ENCODE assay signal across 21 mouse cellular contexts in the genomic region with DNA sequence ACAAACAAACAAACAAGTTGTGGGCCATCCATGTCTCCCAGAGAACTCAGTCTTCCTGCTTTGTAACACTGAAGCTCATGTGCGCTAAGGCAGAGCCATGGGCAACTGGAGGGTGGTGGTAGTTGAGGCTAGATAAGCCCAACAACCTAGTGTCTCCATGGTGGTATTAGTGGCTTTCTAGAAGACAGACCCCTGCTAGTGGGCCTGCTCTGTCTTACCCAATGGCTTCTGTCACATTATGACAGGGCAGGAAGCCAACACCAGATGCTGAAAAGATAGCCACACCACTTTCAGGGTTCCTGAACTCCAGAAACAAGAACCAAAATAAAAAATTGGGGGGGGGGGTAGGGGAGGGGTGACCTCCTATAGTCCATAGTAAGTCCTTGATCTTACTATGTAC. TPM values are rescaled to one million over a fixed set of nuclear protein-coding genes. Genes with fewer than 3 reads are reported as not detected.
DNase-seq lines count a peak whose midpoint lies in the region; ATAC-seq and TF ChIP-seq lines count a peak whose summit lies in the region.
"Had no signal": no experiment of that assay in that cellular context is flagged by ENCODE, and none has a peak within 500 bp of the region (broad histone marks: within the 10 kb centered on the region; RNA-seq: fewer than 3 reads in every experiment).

No protein-coding gene starts in this region.

- H3K36me3 ChIP-seq in heart, embryonic 13.5 days, result peaks cover 3% of the 10 kb centered on the region
- peaks cover 67% of the 10 kb centered on the region for H3K36me3 ChIP-seq in G1E (replicated peaks)
- H3K36me3 ChIP-seq: embryonic facial prominence, embryonic 13.5 days; forebrain, embryonic 12.5 days; intestine, embryonic 15.5 days had no signal

- no peak overlapping the region for H3K4me2 ChIP-seq in heart, embryonic 13.5 days
- H3K4me2 ChIP-seq: embryonic facial prominence, embryonic 13.5 days; forebrain, embryonic 12.5 days; heart, embryonic 11.5 days; hindbrain, embryonic 14.5 days; intestine, embryonic 15.5 days had no signal

- no peak for TF ChIP-seq CTCF in G1E (IDR thresholded peaks at IDR 0.05; ENCODE audit: low read depth, low read length)

- 0 out of 2 replicates have a peak overlapping the region, but pooled peaks have one; percentile 5 for H3K27ac ChIP-seq in heart, embryonic 13.5 days (replicated peaks)
- H3K27ac ChIP-seq: embryonic facial prominence, embryonic 13.5 days; forebrain, embryonic 12.5 days; hindbrain, embryonic 14.5 days; intestine, embryonic 15.5 days had no signal

- 100% methylated on average over 1 of the region's 1 CpGs for WGBS in heart, embryonic 13.5 days

- intact Hi-C loops in heart, postnatal 14 days (cut with DNase I), result no loop called here

- no peaks in the 10 kb centered on the region for H3K9me3 ChIP-seq in heart, embryonic 13.5 days
- no peaks in the 10 kb centered on the region for H3K9me3 ChIP-seq in G1E (replicated peaks)
- H3K9me3 ChIP-seq: embryonic facial prominence, embryonic 13.5 days; forebrain, embryonic 12.5 days; intestine, embryonic 15.5 days had no signal

- no peak for ATAC-seq in heart, embryonic 13.5 days (ENCODE audit: extremely low read depth, insufficient number of reproducible peaks, low FRiP score, low TSS enrichment)
- ATAC-seq in G1E (ENCODE audit: extremely low read depth, insufficient number of reproducible peaks, low FRiP score, poor library complexity, severe bottlenecking), result peak; percentile 51
- peak; percentile 56 for ATAC-seq in common myeloid progenitor, adult 5-6 weeks (replicated peaks; ENCODE audit: low read depth, poor library complexity, severe bottlenecking)
- ATAC-seq: forebrain, embryonic 16.5 days; intestine, embryonic 15.5 days had no signal

- no peaks in the 10 kb centered on the region for H3K27me3 ChIP-seq in heart, embryonic 13.5 days (replicated peaks)
- H3K27me3 ChIP-seq in G1E (ENCODE audit: insufficient read depth, low read length), result no peaks in the 10 kb centered on the region
- H3K27me3 ChIP-seq: CH12.LX; embryonic facial prominence, embryonic 13.5 days; forebrain, embryonic 12.5 days; intestine, embryonic 15.5 days had no signal

- H3K9ac ChIP-seq in heart, embryonic 13.5 days, result no peak overlapping the region
- H3K9ac ChIP-seq: embryonic facial prominence, embryonic 13.5 days; forebrain, embryonic 12.5 days; hindbrain, embryonic 14.5 days; intestine, embryonic 15.5 days had no signal

- DNase-seq in heart, postnatal 14 days, result no peak
- peak; percentile 57 for DNase-seq in G1E (ENCODE audit: low spot score)
- no peak for DNase-seq in kidney, postnatal 10 days
- no peak for DNase-seq in heart, adult 18-20 months
- DNase-seq in layer of hippocampus, adult 11-12 months (ENCODE audit: low spot score), result no peak
- DNase-seq: adrenal gland, postnatal 10 days; cerebellum, adult 11-12 months; cerebellum, adult 9-10 months; cerebellum, postnatal 25 days; gastrocnemius, postnatal 36 days; heart, adult 2 months; heart, postnatal 4 days had no signal

- peaks cover 92% of the 10 kb centered on the region for H3K4me1 ChIP-seq in heart, embryonic 13.5 days
- peaks cover 83% of the 10 kb centered on the region for H3K4me1 ChIP-seq in G1E (ENCODE audit: insufficient read depth, low read depth, low read length)

- no peak overlapping the region for H3K4me3 ChIP-seq in heart, embryonic 13.5 days
- no peak overlapping the region for H3K4me3 ChIP-seq in G1E (ENCODE audit: low read depth, low read length)
- H3K4me3 ChIP-seq: embryonic facial prominence, embryonic 13.5 days; forebrain, embryonic 12.5 days; heart, adult 2 months; intestine, embryonic 15.5 days had no signal

RNA-seq across cellular contexts. Expression of a gene that starts 55.0 kb away (rescaled TPM):
- polyA plus RNA-seq in heart, embryonic 13.5 days (2015; fragmentation: Nextera tagmentation; extraction: Ambion mirVana), result 28.2 and 29.2 TPM in 2 replicates
- 100 to 1,000 TPM; 114 to 124 TPM for total RNA-seq in heart, postnatal 14 days (2021)
- total RNA-seq in G1E (2014; fragmentation: Nextera tagmentation) (107 and 109 TPM in 2 replicates), G1E (2017) (20.4 and 20.9 TPM in 2 replicates)
- polyA plus RNA-seq in G1E (2012), result 29.8 and 38.1 TPM in 2 replicates
- 22.0 and 24.3 TPM in 2 replicates for total RNA-seq in common myeloid progenitor, adult 5-6 weeks (2017)
- total RNA-seq in heart, adult 18-20 months (2021), result 100 to 1,000 TPM; 109 to 123 TPM
